Mouse (Mus musculus) MEL (cell line): ENCODE data around the gene Slc25a33. TPM values are rescaled to one million over a fixed set of nuclear protein-coding genes. Genes with fewer than 3 reads are reported as not detected.
A peak's percentile ranks its signal among the peaks of the same experiment; 100 is the strongest.

Experiments
- DNase-seq: peaks from one replicate; pipeline ENCODE4 v3.0.0; 2011; ENCODE audit warnings: low read depth, low spot score
- H3K27ac ChIP-seq: 2 replicates; pipeline ENCODE4 v1.5.1; 2012; ENCODE audit warnings: low read depth, mild to moderate bottlenecking, control low read depth, low read length, moderate library complexity; ENCODE audit not compliant: control insufficient read depth
- H3K27me3 ChIP-seq, 2 experiments: fragments of 150-350 bp in 1 of 2; sonication (generic) in 1 of 2; 2 replicates each; pipeline ENCODE4 v1.6.1; 2012; ENCODE audit warnings: low read length in 2 of 2, mild to moderate bottlenecking in 2 of 2, improper control_type of control experiment in 1 of 2, moderate library complexity in 1 of 2; ENCODE audit not compliant: insufficient read depth in 2 of 2, control insufficient read depth in 1 of 2
- H3K36me3 ChIP-seq, 2 experiments: 2 replicates each; pipeline ENCODE4 v1.6.1; 2012 to 2014; ENCODE audit warnings: low read length in 2 of 2, improper control_type of control experiment in 1 of 2, inconsistent platforms in 1 of 2, mild to moderate bottlenecking in 1 of 2; ENCODE audit not compliant: insufficient read depth in 2 of 2, control insufficient read depth in 1 of 2
- H3K4me1 ChIP-seq, 2 experiments: fragments of 150-350 bp in 1 of 2; sonication (generic) in 1 of 2; 2 replicates each; pipeline ENCODE4 v1.6.1; 2012; ENCODE audit warnings: low read length in 2 of 2, improper control_type of control experiment in 1 of 2, mild to moderate bottlenecking in 1 of 2; ENCODE audit not compliant: insufficient read depth in 2 of 2, control insufficient read depth in 1 of 2
- H3K4me3 ChIP-seq, 2 experiments: fragments of 150-350 bp in 1 of 2; sonication (generic) in 1 of 2; 2 replicates each; pipeline ENCODE4 v1.5.1; 2012; ENCODE audit warnings: low read depth in 2 of 2, low read length in 2 of 2, mild to moderate bottlenecking in 2 of 2, moderate library complexity in 2 of 2, control low read depth in 1 of 2, improper control_type of control experiment in 1 of 2; ENCODE audit not compliant: control insufficient read depth in 1 of 2, insufficient read depth in 1 of 2
- H3K79me2 ChIP-seq: 2 replicates; pipeline ENCODE4 v1.6.1; 2012; ENCODE audit warnings: mild to moderate bottlenecking, low read length, moderate library complexity; ENCODE audit not compliant: control insufficient read depth, poor library complexity, insufficient read depth
- H3K9ac ChIP-seq: 2 replicates; pipeline ENCODE4 v1.6.1; 2012; ENCODE audit warnings: low read depth, mild to moderate bottlenecking, control low read depth, low read length, moderate library complexity; ENCODE audit not compliant: control insufficient read depth, poor library complexity, severe bottlenecking
- H3K9me3 ChIP-seq: fragments of 150-350 bp; sonication (generic); replicated peaks from 2 replicates; pipeline ENCODE4 v1.6.1; 2012; ENCODE audit warnings: mild to moderate bottlenecking, low read length, improper control_type of control experiment, moderate library complexity; ENCODE audit not compliant: insufficient read depth
- CTCF ChIP-seq, 3 experiments: IDR thresholded peaks in 2 of 3; conservative IDR thresholded peaks in 1 of 3; 2 replicates each; pipeline ENCODE4 v1.5.1; 2011 to 2012; ENCODE audit warnings: low read length in 3 of 3, low read depth in 2 of 3, mild to moderate bottlenecking in 2 of 3, improper control_type of control experiment in 1 of 3, inconsistent platforms in 1 of 3, mixed read lengths in 1 of 3, moderate library complexity in 1 of 3; ENCODE audit not compliant: control insufficient read depth in 1 of 3, insufficient read depth in 1 of 3, poor library complexity in 1 of 3, severe bottlenecking in 1 of 3
- ELF1 ChIP-seq: IDR thresholded peaks from 2 replicates; pipeline ENCODE4 v1.6.1; 2014; ENCODE audit warnings: low read depth, mild to moderate bottlenecking, inconsistent platforms, low read length, improper control_type of control experiment, moderate library complexity
- JUND ChIP-seq: IDR thresholded peaks from 2 replicates; pipeline ENCODE4 v1.6.1; 2011; ENCODE audit warnings: low read depth, mild to moderate bottlenecking, improper control_type of control experiment, low read length
- KAT2A ChIP-seq: conservative IDR thresholded peaks from 2 replicates; pipeline ENCODE4 v1.6.1; 2012; ENCODE audit warnings: low read depth, low read length, improper control_type of control experiment, inconsistent platforms
- MAFK ChIP-seq: IDR thresholded peaks from 2 replicates; pipeline ENCODE4 v1.6.1; 2011; ENCODE audit warnings: low read depth, mild to moderate bottlenecking, low read length, improper control_type of control experiment, borderline replicate concordance
- MAX ChIP-seq: IDR thresholded peaks from 2 replicates; pipeline ENCODE4 v1.6.1; 2011; ENCODE audit warnings: low read length, improper control_type of control experiment
- MAZ ChIP-seq: IDR thresholded peaks from 2 replicates; pipeline ENCODE4 v1.6.1; 2012; ENCODE audit warnings: low read depth, mild to moderate bottlenecking, inconsistent platforms, low read length, improper control_type of control experiment
- MYC ChIP-seq: IDR thresholded peaks from 2 replicates; pipeline ENCODE4 v1.6.1; 2011; ENCODE audit warnings: low read depth, mild to moderate bottlenecking, low read length, improper control_type of control experiment, moderate library complexity
- POLR2AphosphoS5 ChIP-seq: IDR thresholded peaks from 2 replicates; pipeline ENCODE4 v1.6.1; 2012; ENCODE audit warnings: low read depth, borderline replicate concordance, mild to moderate bottlenecking, inconsistent platforms, low read length, moderate library complexity, mixed read lengths
- RAD21 ChIP-seq: IDR thresholded peaks from 2 replicates; pipeline ENCODE4 v1.6.1; 2011; ENCODE audit warnings: mild to moderate bottlenecking, low read depth, low read length, improper control_type of control experiment
- SIN3A ChIP-seq: IDR thresholded peaks from 2 replicates; pipeline ENCODE4 v1.6.1; 2012; ENCODE audit warnings: low read length, improper control_type of control experiment, inconsistent platforms
- SMC3 ChIP-seq: IDR thresholded peaks from 2 replicates; pipeline ENCODE4 v1.6.1; 2011; ENCODE audit warnings: low read depth, low read length, improper control_type of control experiment
- TBP ChIP-seq: IDR thresholded peaks from 2 replicates; pipeline ENCODE4 v1.8.0; 2011; ENCODE audit warnings: low read depth, low read length, improper control_type of control experiment
- ZC3H11A ChIP-seq: IDR thresholded peaks from 2 replicates; pipeline ENCODE4 v1.6.1; 2012; ENCODE audit warnings: low read depth, mild to moderate bottlenecking, inconsistent platforms, low read length, improper control_type of control experiment
- polyA plus RNA-seq, 2 experiments: library from polyadenylated mRNA; stranded (reverse) in 1 of 2; unstranded in 1 of 2; fragments of >175 nt in 1 of 2; fragments of >200 nt in 1 of 2; gene quantifications; 2 replicates each; pipeline versions ENCODE4 v1.2.1 to v1.2.4; 2012; ENCODE audit warnings: low replicate concordance in 2 of 2, low read depth in 1 of 2; ENCODE audit not compliant: insufficient read length in 2 of 2, insufficient read depth in 1 of 2, missing spikeins in 1 of 2
- total RNA-seq: library from RNA; depleted of rRNA; stranded (reverse); fragments of 300-350 nt; gene quantifications from 2 replicates; pipeline ENCODE4 v1.2.3, GENCODE M21; 2012

Slc25a33 gene
- total and polyA plus RNA-seq, 3 experiments: 20.6 to 103 (median 24.8) TPM

GRCm38 (mm10) chr4:149808060-149808567, 34.0 kb upstream of the Slc25a33 start:
- H3K36me3 ChIP-seq: no peaks in the 10 kb centered on the region
- no peak overlapping the region for H3K4me3 ChIP-seq
- H3K4me1 ChIP-seq: no peaks in the 10 kb centered on the region
- no peaks in the 10 kb centered on the region for H3K9me3 ChIP-seq
- no peak for DNase-seq
- H3K9ac ChIP-seq: no peak overlapping the region
- H3K27ac ChIP-seq: no peak overlapping the region
- peak; percentile 28; the same call in 1 of the 2 replicates for TF ChIP-seq MAFK
- no peak for TF ChIP-seq JUND
- no peak for TF ChIP-seq SIN3A
- TF ChIP-seq ZC3H11A: no peak
- no peak for TF ChIP-seq TBP
- H3K27me3 ChIP-seq: peaks cover 0 to 2% of the 10 kb centered on the region in 2 experiments; a peak in 2 of 4 replicates
- H3K79me2 ChIP-seq: no peaks in the 10 kb centered on the region

GRCm38 (mm10) chr4:149806699-149807381, 32.8 kb upstream of the Slc25a33 start:
- TF ChIP-seq ZC3H11A (peak; percentile 95), RAD21 (peak; percentile 99), CTCF (IDR thresholded peaks at IDR 0.05 in 2 of 3, conservative IDR thresholded peaks at IDR 0.05 in 1 of 3; ENCODE audit: control insufficient read depth in 1 of 3, insufficient read depth in 1 of 3, low read depth in 2 of 3, low read length in 3 of 3, poor library complexity in 1 of 3, severe bottlenecking in 1 of 3) (peak; percentile 77 to 97 (median 97)), SIN3A (0 out of 2 replicates have a peak, but pooled peaks have one; percentile 33), POLR2AphosphoS5 (no peak), MYC (no peak), SMC3 (peak; percentile 97)
- H3K4me1 ChIP-seq: no peaks in the 10 kb centered on the region
- H3K4me3 ChIP-seq: no peak overlapping the region
- DNase-seq: peak; percentile 92
- no peak overlapping the region for H3K9ac ChIP-seq
- H3K27me3 ChIP-seq: no peaks in the 10 kb centered on the region; a peak in 1 of 4 replicates
- H3K9me3 ChIP-seq: no peaks in the 10 kb centered on the region
- H3K79me2 ChIP-seq: no peaks in the 10 kb centered on the region
- H3K27ac ChIP-seq: no peak overlapping the region
- H3K36me3 ChIP-seq: no peaks in the 10 kb centered on the region

GRCm38 (mm10) chr4:149802269-149802668, 28.2 kb upstream of the Slc25a33 start:
- Histone ChIP-seq H3K36me3 (peaks cover 0 to 5% of the 10 kb centered on the region in 2 experiments; a peak in 2 of 4 replicates), H3K9me3 (no peaks in the 10 kb centered on the region)
- DNase-seq: no peak
- TF ChIP-seq ELF1: no peak
- no peak for TF ChIP-seq KAT2A
- no peak for TF ChIP-seq CTCF (IDR thresholded peaks at IDR 0.05 in 2 of 3, conservative IDR thresholded peaks at IDR 0.05 in 1 of 3; ENCODE audit: control insufficient read depth in 1 of 3, insufficient read depth in 1 of 3, low read depth in 2 of 3, low read length in 3 of 3, poor library complexity in 1 of 3, severe bottlenecking in 1 of 3)
- no peak for TF ChIP-seq MAZ
- no peak for TF ChIP-seq MAX
- no peak for TF ChIP-seq MAFK
- TF ChIP-seq, all 39 proteins: peak for 0
- no peak overlapping the region for H3K4me3 ChIP-seq
- H3K79me2 ChIP-seq: no peaks in the 10 kb centered on the region
- no peaks in the 10 kb centered on the region for H3K27me3 ChIP-seq
- H3K9ac ChIP-seq: no peak overlapping the region
- peaks cover 3 to 11% of the 10 kb centered on the region in 2 experiments for H3K4me1 ChIP-seq
- no peak overlapping the region for H3K27ac ChIP-seq
